In genomic region chr4:155812665-155813181, GRCm38 (mm10) we compare ENCODE assay signal across 8 mouse cellular contexts. TPM values are rescaled to one million over a fixed set of nuclear protein-coding genes. Genes with fewer than 3 reads are reported as not detected.
DNase-seq lines count a peak whose midpoint lies in the region; ATAC-seq lines count a peak whose summit lies in the region.

No protein-coding gene starts in this region.

- no peaks in the 10 kb centered on the region for H3K27me3 ChIP-seq in heart, embryonic 12.5 days (replicated peaks)
- no peaks in the 10 kb centered on the region for H3K27me3 ChIP-seq in limb, embryonic 11.5 days (ENCODE audit: control insufficient read depth, insufficient read depth, low read length)
- no peaks in the 10 kb centered on the region for H3K27me3 ChIP-seq in midbrain, embryonic 15.5 days (replicated peaks)

- peaks cover 30% of the 10 kb centered on the region for H3K4me1 ChIP-seq in heart, embryonic 12.5 days (replicated peaks)
- H3K4me1 ChIP-seq in limb, embryonic 11.5 days (ENCODE audit: control insufficient read depth, insufficient read depth, low read length): peaks cover 9% of the 10 kb centered on the region
- peaks cover 26% of the 10 kb centered on the region for H3K4me1 ChIP-seq in midbrain, embryonic 15.5 days

- H3K4me2 ChIP-seq in heart, embryonic 12.5 days: peak overlapping the region; percentile 92
- H3K4me2 ChIP-seq in limb, embryonic 11.5 days (ENCODE audit: low read depth, severe bottlenecking): peak overlapping the region; percentile 89
- peak overlapping the region; percentile 65 for H3K4me2 ChIP-seq in midbrain, embryonic 15.5 days

- peak; percentile 44 for DNase-seq in right cerebral cortex, postnatal 14 days
- DNase-seq in right cerebral cortex, adult 18-20 months: no peak
- peak; percentile 34 to 58 for DNase-seq in adrenal gland, postnatal 36 days
- DNase-seq in limb, embryonic 11.5 days (ENCODE audit: low spot score): peak; percentile 47
- no peak for DNase-seq in right cerebral cortex, adult 2 months (ENCODE audit: low spot score in 2 of 2)

- H3K27ac ChIP-seq in heart, embryonic 12.5 days (ENCODE audit: poor library complexity, severe bottlenecking): peak overlapping the region; percentile 78
- peak overlapping the region; percentile 79 for H3K27ac ChIP-seq in limb, embryonic 11.5 days (replicated peaks; ENCODE audit: low read depth, low read length)
- peak overlapping the region; percentile 89 for H3K27ac ChIP-seq in midbrain, embryonic 15.5 days

- no peaks in the 10 kb centered on the region for H3K9me3 ChIP-seq in heart, embryonic 12.5 days (replicated peaks)
- H3K9me3 ChIP-seq in limb, embryonic 11.5 days (ENCODE audit: control insufficient read depth, low read length): no peaks in the 10 kb centered on the region
- no peaks in the 10 kb centered on the region for H3K9me3 ChIP-seq in midbrain, embryonic 15.5 days

- peak; percentile 59 for ATAC-seq in heart, embryonic 12.5 days (ENCODE audit: insufficient number of reproducible peaks, low FRiP score)
- peak; percentile 19; the same call in 1 of the 2 replicates for ATAC-seq in limb, embryonic 11.5 days (ENCODE audit: insufficient number of reproducible peaks, low FRiP score, low TSS enrichment, low read depth)
- ATAC-seq in midbrain, embryonic 15.5 days (replicated peaks): peak; percentile 61
- ATAC-seq in monocyte, adult 5-6 weeks (replicated peaks; ENCODE audit: insufficient number of reproducible peaks, low FRiP score, low TSS enrichment, poor library complexity, severe bottlenecking): no peak

- WGBS in heart, embryonic 12.5 days: under 1% methylated on average over 49 of the region's 49 CpGs
- under 1% methylated on average over 49 of the region's 49 CpGs for WGBS in limb, embryonic 11.5 days
- under 1% methylated on average over 49 of the region's 49 CpGs for WGBS in midbrain, embryonic 15.5 days

- H3K9ac ChIP-seq in heart, embryonic 12.5 days: peak overlapping the region; percentile 99
- H3K9ac ChIP-seq in limb, embryonic 11.5 days (ENCODE audit: low read length): peak overlapping the region; percentile 99
- peak overlapping the region; percentile 88 for H3K9ac ChIP-seq in midbrain, embryonic 15.5 days

- peak overlapping the region; percentile 96 for H3K4me3 ChIP-seq in heart, embryonic 12.5 days
- H3K4me3 ChIP-seq in limb, embryonic 11.5 days (ENCODE audit: low read depth, low read length): peak overlapping the region; percentile 100
- peak overlapping the region; percentile 89 for H3K4me3 ChIP-seq in midbrain, embryonic 15.5 days

- H3K36me3 ChIP-seq in heart, embryonic 12.5 days: peaks cover 75% of the 10 kb centered on the region
- H3K36me3 ChIP-seq in limb, embryonic 11.5 days (ENCODE audit: control insufficient read depth, insufficient read depth, low read length): peaks cover 40% of the 10 kb centered on the region
- peaks cover 38% of the 10 kb centered on the region for H3K36me3 ChIP-seq in midbrain, embryonic 15.5 days (replicated peaks)

RNA-seq across cellular contexts. Expression of gene Ccnl2, which starts 0.4 kb away (rescaled TPM):
- total RNA-seq in adrenal gland, postnatal 36 days (2021): 100 to 1,000 TPM in 1 of 2 experiments, 10 to 100 TPM in 1; 86.3 to 122 TPM
- polyA plus RNA-seq in heart, embryonic 12.5 days (2016; fragmentation: Nextera tagmentation; extraction: Ambion mirVana): 137 TPM in 2 replicates
- polyA plus RNA-seq in limb, embryonic 11.5 days (2014; fragmentation: Nextera tagmentation; extraction: Ambion mirVana): 181 and 203 TPM in 2 replicates
- 155 and 164 TPM in 2 replicates for polyA plus RNA-seq in midbrain, embryonic 15.5 days (2015; fragmentation: Nextera tagmentation; extraction: Ambion mirVana)
- total RNA-seq in monocyte, adult 5-6 weeks (2017): 228 to 239 TPM (median 228 TPM) in 3 replicates

RNA-seq across cellular contexts. Expression of gene Mrpl20, which starts 10.0 kb away (rescaled TPM):
- 100 to 1,000 TPM; 133 to 141 TPM for total RNA-seq in adrenal gland, postnatal 36 days (2021)
- 137 and 151 TPM in 2 replicates for polyA plus RNA-seq in heart, embryonic 12.5 days (2016; fragmentation: Nextera tagmentation; extraction: Ambion mirVana)
- polyA plus RNA-seq in limb, embryonic 11.5 days (2014; fragmentation: Nextera tagmentation; extraction: Ambion mirVana): 238 and 245 TPM in 2 replicates
- 242 and 244 TPM in 2 replicates for polyA plus RNA-seq in midbrain, embryonic 15.5 days (2015; fragmentation: Nextera tagmentation; extraction: Ambion mirVana)
- total RNA-seq in monocyte, adult 5-6 weeks (2017): 39.1 to 56.7 TPM (median 44.1 TPM) in 3 replicates

RNA-seq across cellular contexts. Expression of gene Aurkaip1, which starts 18.3 kb away (rescaled TPM):
- 100 to 1,000 TPM; 140 to 170 TPM for total RNA-seq in adrenal gland, postnatal 36 days (2021)
- polyA plus RNA-seq in heart, embryonic 12.5 days (2016; fragmentation: Nextera tagmentation; extraction: Ambion mirVana): 128 and 132 TPM in 2 replicates
- 132 and 138 TPM in 2 replicates for polyA plus RNA-seq in limb, embryonic 11.5 days (2014; fragmentation: Nextera tagmentation; extraction: Ambion mirVana)
- polyA plus RNA-seq in midbrain, embryonic 15.5 days (2015; fragmentation: Nextera tagmentation; extraction: Ambion mirVana): 128 and 129 TPM in 2 replicates
- 102 to 125 TPM (median 108 TPM) in 3 replicates for total RNA-seq in monocyte, adult 5-6 weeks (2017)

RNA-seq across cellular contexts. Expression of gene Ankrd65, which starts 22.5 kb away (rescaled TPM):
- not detected for total RNA-seq in adrenal gland, postnatal 36 days (2021)
- not detected in 2 replicates for polyA plus RNA-seq in heart, embryonic 12.5 days (2016; fragmentation: Nextera tagmentation; extraction: Ambion mirVana)
- not detected in 2 replicates for polyA plus RNA-seq in limb, embryonic 11.5 days (2014; fragmentation: Nextera tagmentation; extraction: Ambion mirVana)
- not detected in 2 replicates for polyA plus RNA-seq in midbrain, embryonic 15.5 days (2015; fragmentation: Nextera tagmentation; extraction: Ambion mirVana)
- not detected in 3 replicates for total RNA-seq in monocyte, adult 5-6 weeks (2017)

RNA-seq across cellular contexts. Expression of gene Mxra8, which starts 26.8 kb away (rescaled TPM):
- total RNA-seq in adrenal gland, postnatal 36 days (2021): 10 to 100 TPM; 40.2 to 47.0 TPM
- polyA plus RNA-seq in heart, embryonic 12.5 days (2016; fragmentation: Nextera tagmentation; extraction: Ambion mirVana): 50.2 and 62.4 TPM in 2 replicates
- 41.8 and 49.3 TPM in 2 replicates for polyA plus RNA-seq in limb, embryonic 11.5 days (2014; fragmentation: Nextera tagmentation; extraction: Ambion mirVana)
- 23.4 and 32.6 TPM in 2 replicates for polyA plus RNA-seq in midbrain, embryonic 15.5 days (2015; fragmentation: Nextera tagmentation; extraction: Ambion mirVana)
- total RNA-seq in monocyte, adult 5-6 weeks (2017): 0.29 to 15.8 TPM (median 2.0 TPM) in 3 replicates

Comparison
In these comparisons a context has a peak if more than half of its experiments do, and no peak if none do; other contexts are left out.
1. DNase-seq: peak in right cerebral cortex, postnatal 14 days (single experiment), adrenal gland, postnatal 36 days (2 of 2) and limb, embryonic 11.5 days (single experiment); none in right cerebral cortex, adult 18-20 months (single experiment) and right cerebral cortex, adult 2 months (0 of 2).
2. Peak in every context shown above with its lines, with median percentiles within 50 percentile points of each other: H3K27ac ChIP-seq, H3K4me2 ChIP-seq, H3K4me3 ChIP-seq and H3K9ac ChIP-seq.